Mouse (Mus musculus): ENCODE data around the gene Speg. TPM values are rescaled to one million over a fixed set of nuclear protein-coding genes. Genes with fewer than 3 reads are reported as not detected.

Speg gene
- polyA plus RNA-seq, 1 experiment from 2014 or later: 20.1 TPM

- H3K4me2 ChIP-seq (replicated peaks; ENCODE audit: low read depth): no peak overlapping the region
- no peak overlapping the region for H3K27ac ChIP-seq (ENCODE audit: low read depth, low read length)
- no peak for ATAC-seq
- no peaks in the 10 kb centered on the region for H3K27me3 ChIP-seq (replicated peaks; ENCODE audit: control insufficient read depth, insufficient read depth, low read length)
- H3K9me3 ChIP-seq (ENCODE audit: control insufficient read depth): no peaks in the 10 kb centered on the region
- no peak overlapping the region for H3K4me3 ChIP-seq (ENCODE audit: low read depth, low read length)
- WGBS: 53% methylated on average over 9 of the region's 9 CpGs
- TF ChIP-seq CTCF (IDR thresholded peaks at IDR 0.05; ENCODE audit: low read depth): no peak
- H3K4me1 ChIP-seq (replicated peaks; ENCODE audit: control insufficient read depth, insufficient read depth, low read length): peaks cover 4% of the 10 kb centered on the region; the same call in 1 of the 2 replicates
- H3K9ac ChIP-seq (ENCODE audit: low read depth, low read length): no peak overlapping the region
- H3K36me3 ChIP-seq (ENCODE audit: control insufficient read depth, insufficient read depth): no peaks in the 10 kb centered on the region
Observed at GRCm38 (mm10) chr1:75339337-75339736, 35.8 kb upstream of the Speg start.

- no peaks in the 10 kb centered on the region for H3K9me3 ChIP-seq (ENCODE audit: control insufficient read depth)
- no peak for ATAC-seq
- WGBS: 84% methylated on average over 2 of the region's 2 CpGs
- H3K4me1 ChIP-seq (replicated peaks; ENCODE audit: control insufficient read depth, insufficient read depth, low read length): peaks cover 7% of the 10 kb centered on the region; the same call in 1 of the 2 replicates
- no peaks in the 10 kb centered on the region for H3K27me3 ChIP-seq (replicated peaks; ENCODE audit: control insufficient read depth, insufficient read depth, low read length)
- no peaks in the 10 kb centered on the region for H3K36me3 ChIP-seq (ENCODE audit: control insufficient read depth, insufficient read depth)
- no peak overlapping the region for H3K4me3 ChIP-seq (ENCODE audit: low read depth, low read length)
- H3K27ac ChIP-seq (ENCODE audit: low read depth, low read length): no peak overlapping the region
- H3K4me2 ChIP-seq (replicated peaks; ENCODE audit: low read depth): no peak overlapping the region
- no peak overlapping the region for H3K9ac ChIP-seq (ENCODE audit: low read depth, low read length)
- no peak for TF ChIP-seq CTCF (IDR thresholded peaks at IDR 0.05; ENCODE audit: low read depth)
Observed at GRCm38 (mm10) chr1:75340519-75340918, 34.6 kb upstream of the Speg start.

- Histone ChIP-seq H3K27ac (ENCODE audit: low read depth, low read length) (no peak overlapping the region), H3K27me3 (replicated peaks; ENCODE audit: control insufficient read depth, insufficient read depth, low read length) (no peaks in the 10 kb centered on the region), H3K4me1 (replicated peaks; ENCODE audit: control insufficient read depth, insufficient read depth, low read length) (peaks cover 7% of the 10 kb centered on the region; the same call in 1 of the 2 replicates), H3K4me3 (ENCODE audit: low read depth, low read length) (no peak overlapping the region), H3K9ac (ENCODE audit: low read depth, low read length) (no peak overlapping the region), H3K4me2 (replicated peaks; ENCODE audit: low read depth) (no peak overlapping the region), H3K9me3 (ENCODE audit: control insufficient read depth) (no peaks in the 10 kb centered on the region), H3K36me3 (ENCODE audit: control insufficient read depth, insufficient read depth) (no peaks in the 10 kb centered on the region)
- peak; percentile 91 for TF ChIP-seq CTCF (IDR thresholded peaks at IDR 0.05; ENCODE audit: low read depth)
- no peak for ATAC-seq
- WGBS: under 1% methylated on average over 8 of the region's 8 CpGs
Observed at GRCm38 (mm10) chr1:75342874-75343416, 32.2 kb upstream of the Speg start.

- Histone ChIP-seq H3K4me2 (replicated peaks; ENCODE audit: low read depth) (no peak overlapping the region), H3K9me3 (ENCODE audit: control insufficient read depth) (no peaks in the 10 kb centered on the region), H3K36me3 (ENCODE audit: control insufficient read depth, insufficient read depth) (no peaks in the 10 kb centered on the region), H3K9ac (ENCODE audit: low read depth, low read length) (peak overlapping the region; percentile 13; the same call in 1 of the 2 replicates), H3K4me1 (replicated peaks; ENCODE audit: control insufficient read depth, insufficient read depth, low read length) (0 out of 2 replicates have a peak, but pooled peaks cover 4% of the 10 kb centered on the region), H3K4me3 (ENCODE audit: low read depth, low read length) (no peak overlapping the region), H3K27me3 (replicated peaks; ENCODE audit: control insufficient read depth, insufficient read depth, low read length) (no peaks in the 10 kb centered on the region), H3K27ac (ENCODE audit: low read depth, low read length) (peak overlapping the region; percentile 30)
- ATAC-seq: no peak
- WGBS: 25% methylated on average over 15 of the region's 15 CpGs
- TF ChIP-seq CTCF (IDR thresholded peaks at IDR 0.05; ENCODE audit: low read depth): no peak
Observed at GRCm38 (mm10) chr1:75344291-75345035, 30.6 kb upstream of the Speg start.

- WGBS: 64% methylated on average over 20 of the region's 20 CpGs
- peak overlapping the region; percentile 30; the same call in 1 of the 2 replicates for H3K27ac ChIP-seq (ENCODE audit: low read depth, low read length)
- no peak for ATAC-seq
- H3K4me3 ChIP-seq (ENCODE audit: low read depth, low read length): no peak overlapping the region
- H3K9ac ChIP-seq (ENCODE audit: low read depth, low read length): no peak overlapping the region
- no peaks in the 10 kb centered on the region for H3K27me3 ChIP-seq (replicated peaks; ENCODE audit: control insufficient read depth, insufficient read depth, low read length)
- H3K9me3 ChIP-seq (ENCODE audit: control insufficient read depth): no peaks in the 10 kb centered on the region
- H3K4me2 ChIP-seq (replicated peaks; ENCODE audit: low read depth): no peak overlapping the region
- TF ChIP-seq CTCF (IDR thresholded peaks at IDR 0.05; ENCODE audit: low read depth): peak; percentile 27; the same call in 1 of the 2 replicates
- 0 out of 2 replicates have a peak, but pooled peaks cover 4% of the 10 kb centered on the region for H3K4me1 ChIP-seq (replicated peaks; ENCODE audit: control insufficient read depth, insufficient read depth, low read length)
- no peaks in the 10 kb centered on the region for H3K36me3 ChIP-seq (ENCODE audit: control insufficient read depth, insufficient read depth)
Observed at GRCm38 (mm10) chr1:75345036-75345935, 29.8 kb upstream of the Speg start.

GRCm38 (mm10) chr1:75347279-75347678 is 27.8 kb upstream of the Speg start:
- H3K4me2 ChIP-seq (replicated peaks; ENCODE audit: low read depth): no peak overlapping the region
- 52% methylated on average over 5 of the region's 5 CpGs for WGBS
- H3K36me3 ChIP-seq (ENCODE audit: control insufficient read depth, insufficient read depth): no peaks in the 10 kb centered on the region
- H3K9me3 ChIP-seq (ENCODE audit: control insufficient read depth): no peaks in the 10 kb centered on the region
- no peak for ATAC-seq
- H3K4me3 ChIP-seq (ENCODE audit: low read depth, low read length): no peak overlapping the region
- no peak for TF ChIP-seq CTCF (IDR thresholded peaks at IDR 0.05; ENCODE audit: low read depth)
- 0 out of 2 replicates have a peak, but pooled peaks cover 4% of the 10 kb centered on the region for H3K4me1 ChIP-seq (replicated peaks; ENCODE audit: control insufficient read depth, insufficient read depth, low read length)
- H3K27me3 ChIP-seq (replicated peaks; ENCODE audit: control insufficient read depth, insufficient read depth, low read length): no peaks in the 10 kb centered on the region
- no peak overlapping the region for H3K27ac ChIP-seq (ENCODE audit: low read depth, low read length)
- no peak overlapping the region for H3K9ac ChIP-seq (ENCODE audit: low read depth, low read length)

Data from intestine, postnatal 0 days (tissue).